Mouse (Mus musculus) limb, embryonic 10.5 days (tissue): ENCODE results near the gene Gpr160. TPM values are rescaled to one million over a fixed set of nuclear protein-coding genes. Genes with fewer than 3 reads are reported as not detected.
A peak's percentile ranks its signal among the peaks of the same experiment; 100 is the strongest.
"Not testable (repeated sequence)": the region's sequence is repeated elsewhere in the genome, so short reads cannot be mapped to it uniquely, and the experiment has no call there.

Source experiments
- DNase-seq: peaks from one replicate; pipeline ENCODE4 v3.0.0-alpha.2; 2017; ENCODE audit warnings: low spot score
- H3K27ac ChIP-seq: fragments of 300-500 bp; sonication (generic); 2 replicates; pipeline ENCODE4 v1.5.1; 2016; ENCODE audit warnings: mild to moderate bottlenecking
- H3K27me3 ChIP-seq: fragments of 300-500 bp; sonication (generic); 2 replicates; pipeline ENCODE4 v1.6.1; 2016; ENCODE audit warnings: low read depth, mild to moderate bottlenecking; ENCODE audit not compliant: poor library complexity, severe bottlenecking
- H3K36me3 ChIP-seq: fragments of 300-500 bp; sonication (generic); 2 replicates; pipeline ENCODE4 v1.6.1; 2016; ENCODE audit warnings: mild to moderate bottlenecking, moderate library complexity
- H3K4me1 ChIP-seq: fragments of 300-500 bp; sonication (generic); 2 replicates; pipeline ENCODE4 v1.6.1; 2016
- H3K4me3 ChIP-seq: fragments of 300-500 bp; sonication (generic); 2 replicates; pipeline ENCODE4 v1.5.1; 2016; ENCODE audit warnings: mild to moderate bottlenecking, moderate library complexity
- H3K9me3 ChIP-seq: fragments of 300-500 bp; sonication (generic); replicated peaks from 2 replicates; pipeline ENCODE4 v1.6.1; 2016; ENCODE audit warnings: mild to moderate bottlenecking
- WGBS: fragments of 180-500 bp; shearing (Covaris S2); methylation state at CpG from one replicate; pipeline ENCODE4 v1.1.7; 2016; 5-methylcytosine and 5-hydroxymethylcytosine counted together
- polyA plus RNA-seq: library from polyadenylated mRNA; unstranded; fragments of >200 nt; fragmentation: Nextera tagmentation; extraction: Ambion mirVana; gene quantifications from 2 replicates; pipeline ENCODE4 v1.2.1, GENCODE M21; 2016

Gene Gpr160
- polyA plus RNA-seq: 0.16 and 0.45 TPM in 2 replicates

DNA sequence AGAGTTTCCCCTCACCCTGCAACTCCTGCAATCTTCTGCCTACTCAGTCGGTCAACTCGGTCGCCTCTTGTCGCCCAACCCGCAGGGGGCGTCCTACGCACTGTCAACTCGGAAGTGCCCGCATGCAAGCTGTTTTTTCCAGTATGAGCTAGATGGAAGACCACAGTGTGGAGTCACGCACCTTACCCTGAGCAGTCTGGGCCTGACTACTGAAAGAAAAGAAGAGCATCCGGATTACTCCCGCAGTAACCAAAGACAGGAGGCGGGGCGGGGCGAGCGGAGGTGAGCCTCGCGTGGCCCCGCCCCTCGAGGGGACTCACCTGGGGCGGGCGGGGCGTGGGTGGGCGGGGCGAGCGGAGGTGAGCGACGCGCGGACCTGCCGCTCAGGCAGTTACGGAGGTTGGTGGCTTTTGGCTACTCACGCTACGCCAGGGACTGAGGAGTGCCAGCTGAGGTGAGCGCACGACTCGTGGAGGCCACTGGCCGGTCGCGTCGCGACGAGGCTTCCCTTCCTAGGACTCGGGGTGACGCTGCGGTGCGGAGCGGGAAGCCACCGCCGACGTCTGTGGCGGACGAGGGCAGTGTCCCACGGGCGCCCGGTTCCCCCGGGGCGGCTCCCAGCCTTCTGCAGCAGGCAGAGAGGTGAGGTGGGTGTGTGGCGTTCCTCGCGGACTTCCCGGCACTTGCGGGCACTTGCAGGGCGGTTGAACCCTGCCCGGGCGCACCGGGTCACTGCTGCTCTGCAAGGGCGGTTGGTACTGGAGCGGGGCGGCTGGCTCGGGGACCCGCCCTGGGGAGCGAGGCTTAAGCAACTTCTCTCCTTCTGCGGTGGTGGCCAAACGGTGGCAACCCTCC, at the start of gene Gpr160:
Gene Gpr160, plus strand, starts transcription at position 347 of the 855 bp plus-strand sequence.
- peak; percentile 63 for DNase-seq
- Histone ChIP-seq H3K27me3 (peaks cover 48% of the 10 kb centered on the region), H3K4me3 (peak within 1 kb of the TSS; percentile 64), H3K4me1 (peaks cover 7% of the 10 kb centered on the region), H3K9me3 (no peaks in the 10 kb centered on the region), H3K27ac (peak within 1 kb of the TSS; percentile 56), H3K36me3 (no peaks in the 10 kb centered on the region)
- under 1% methylated on average over 75 of the region's 75 CpGs for WGBS

DNA sequence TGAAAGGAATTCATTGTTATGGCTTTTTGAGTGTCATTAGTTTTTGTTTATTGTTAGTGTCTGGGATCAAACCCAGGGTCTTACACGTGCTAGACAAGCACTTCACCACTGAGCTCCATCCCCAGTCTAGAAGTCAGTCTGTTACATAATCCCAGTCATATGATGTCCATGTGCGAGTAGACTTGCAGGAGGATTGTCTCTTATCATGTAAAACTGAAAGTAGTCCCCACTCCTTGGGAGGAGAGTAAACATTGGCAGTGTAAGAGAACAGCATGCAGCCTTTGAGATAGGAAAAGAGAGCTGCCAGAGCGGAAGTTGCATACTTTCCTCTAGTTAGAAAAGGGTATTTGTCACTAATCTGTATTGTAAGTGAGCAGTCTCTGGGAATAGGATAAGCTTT, 42.9 kb upstream of the Gpr160 start:
- Histone ChIP-seq H3K9me3 (no peaks in the 10 kb centered on the region), H3K27ac (no peak overlapping the region), H3K27me3 (no peaks in the 10 kb centered on the region), H3K4me3 (no peak overlapping the region), H3K36me3 (peaks cover 92% of the 10 kb centered on the region), H3K4me1 (no peaks in the 10 kb centered on the region)
- DNase-seq: no peak
- 87% methylated on average over 3 of the region's 3 CpGs for WGBS

DNA sequence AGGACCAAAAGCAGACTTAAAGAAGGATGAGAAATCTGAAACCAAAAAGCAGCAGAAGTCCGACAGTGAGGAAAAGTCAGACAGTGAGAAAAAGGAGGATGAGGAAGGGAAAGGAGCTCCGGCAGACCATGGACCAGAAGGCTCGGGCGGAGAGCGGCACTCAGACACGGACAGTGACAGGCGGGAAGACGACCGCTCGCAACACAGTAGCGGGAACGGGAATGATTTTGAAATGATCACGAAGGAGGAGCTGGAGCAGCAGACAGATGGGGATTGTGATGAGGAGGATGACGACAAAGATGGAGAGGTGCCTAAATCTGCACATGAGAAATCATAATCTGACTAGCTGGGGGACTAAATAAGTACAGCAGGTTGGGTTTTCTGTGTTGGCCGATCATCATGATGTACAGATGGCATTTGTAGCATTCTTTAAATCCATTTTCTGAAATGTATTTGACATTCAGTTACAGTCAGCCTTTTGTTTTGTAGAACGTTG, 37.1 kb upstream of the Gpr160 start:
- H3K9me3 ChIP-seq: no peaks in the 10 kb centered on the region
- no peak overlapping the region for H3K27ac ChIP-seq
- no peaks in the 10 kb centered on the region for H3K4me1 ChIP-seq
- DNase-seq: no peak
- no peak overlapping the region for H3K4me3 ChIP-seq
- WGBS: 95% methylated on average over 16 of the region's 16 CpGs
- H3K36me3 ChIP-seq: peaks cover 84% of the 10 kb centered on the region
- H3K27me3 ChIP-seq: no peaks in the 10 kb centered on the region

DNA sequence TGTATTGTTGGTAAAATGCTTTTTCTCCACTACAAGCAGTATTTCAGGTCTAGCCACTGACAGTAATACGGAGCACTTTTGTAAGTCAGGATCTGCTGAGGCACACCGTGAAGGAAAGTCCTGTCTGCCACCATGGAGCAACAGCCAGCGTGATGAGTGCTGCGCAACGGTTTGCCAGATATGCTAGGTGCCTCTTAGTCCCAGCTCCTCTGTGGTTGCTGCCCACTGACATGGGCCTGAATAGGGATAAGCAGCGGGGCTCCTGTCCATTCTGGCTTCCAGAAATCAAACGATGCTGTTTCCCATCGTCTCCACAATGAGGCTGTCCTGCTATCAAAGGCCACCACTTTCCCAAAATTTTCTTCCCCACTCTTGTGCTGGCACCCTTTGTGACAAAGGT, 33.6 kb upstream of the Gpr160 start:
- H3K4me3 ChIP-seq: no peak overlapping the region
- no peak overlapping the region for H3K27ac ChIP-seq
- no peaks in the 10 kb centered on the region for H3K27me3 ChIP-seq
- no peaks in the 10 kb centered on the region for H3K4me1 ChIP-seq
- 93% methylated on average over 8 of the region's 8 CpGs for WGBS
- no peak for DNase-seq
- H3K9me3 ChIP-seq: no peaks in the 10 kb centered on the region
- H3K36me3 ChIP-seq: peaks cover 53% of the 10 kb centered on the region

DNA sequence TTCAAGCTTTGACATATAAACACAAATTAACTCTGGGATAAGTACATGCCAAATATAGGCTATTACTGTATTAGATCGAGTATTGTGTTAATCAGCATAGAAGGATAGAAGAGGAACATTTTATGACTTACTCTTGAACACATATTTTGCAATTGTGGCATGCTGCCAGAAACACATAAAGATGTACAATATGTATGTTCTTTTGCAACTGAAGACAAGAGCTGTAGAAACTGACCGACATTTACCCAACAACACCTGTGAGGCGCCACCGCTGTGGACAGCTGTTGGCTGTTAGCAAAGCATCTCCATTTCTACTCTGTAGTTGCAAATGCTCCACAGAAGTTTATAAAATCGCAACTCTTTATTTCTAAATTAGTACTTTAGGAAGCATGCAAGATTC, 29.7 kb upstream of the Gpr160 start:
- WGBS: 96% methylated on average over 5 of the region's 5 CpGs
- peaks cover 15% of the 10 kb centered on the region for H3K36me3 ChIP-seq
- H3K4me3 ChIP-seq: no peak overlapping the region
- no peak for DNase-seq
- H3K4me1 ChIP-seq: no peaks in the 10 kb centered on the region
- H3K27me3 ChIP-seq: no peaks in the 10 kb centered on the region
- H3K27ac ChIP-seq: no peak overlapping the region
- H3K9me3 ChIP-seq: no peaks in the 10 kb centered on the region

DNA sequence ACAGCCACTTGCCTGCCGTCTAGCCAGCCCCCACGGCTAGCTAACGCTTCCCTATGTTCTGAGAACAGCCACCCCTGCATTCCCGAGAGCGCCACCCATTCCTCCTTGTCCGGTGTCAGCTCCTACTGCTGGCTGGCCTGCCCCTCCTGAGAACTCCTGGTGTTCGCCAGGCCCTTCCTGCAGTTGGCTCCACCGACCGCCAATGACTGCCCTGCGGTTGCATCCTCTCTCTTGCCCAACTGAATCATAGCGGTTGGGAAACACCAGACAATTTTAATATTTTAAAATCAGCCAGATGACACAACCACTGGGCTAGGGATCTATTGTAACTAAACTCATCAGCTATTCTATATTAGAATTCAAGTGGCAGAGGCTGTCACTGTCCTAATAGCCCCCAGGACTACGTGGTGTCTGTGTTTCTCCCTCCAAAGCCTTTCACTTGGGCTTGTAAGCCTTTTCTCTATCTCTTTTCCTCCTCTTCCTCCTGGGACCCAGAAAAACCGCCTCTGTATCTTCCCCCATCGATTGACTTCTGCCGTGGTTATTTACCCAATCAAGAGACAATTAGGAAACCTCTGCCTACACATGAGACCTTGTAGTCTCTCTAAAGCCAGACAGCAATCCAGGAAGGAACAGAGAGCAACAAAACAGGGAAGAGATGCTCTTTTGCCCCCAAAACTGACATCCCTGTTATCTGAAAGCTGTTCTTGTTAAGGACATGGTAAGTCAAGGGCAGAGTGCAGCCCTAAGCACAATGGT, 23.7 kb upstream of the Gpr160 start:
- Histone ChIP-seq H3K4me3 (no peak overlapping the region), H3K27me3 (no peaks in the 10 kb centered on the region), H3K27ac (no peak overlapping the region), H3K4me1 (no peaks in the 10 kb centered on the region), H3K9me3 (no peaks in the 10 kb centered on the region), H3K36me3 (no peaks in the 10 kb centered on the region)
- WGBS: 73% methylated on average over 15 of the region's 15 CpGs
- no peak for DNase-seq

DNA sequence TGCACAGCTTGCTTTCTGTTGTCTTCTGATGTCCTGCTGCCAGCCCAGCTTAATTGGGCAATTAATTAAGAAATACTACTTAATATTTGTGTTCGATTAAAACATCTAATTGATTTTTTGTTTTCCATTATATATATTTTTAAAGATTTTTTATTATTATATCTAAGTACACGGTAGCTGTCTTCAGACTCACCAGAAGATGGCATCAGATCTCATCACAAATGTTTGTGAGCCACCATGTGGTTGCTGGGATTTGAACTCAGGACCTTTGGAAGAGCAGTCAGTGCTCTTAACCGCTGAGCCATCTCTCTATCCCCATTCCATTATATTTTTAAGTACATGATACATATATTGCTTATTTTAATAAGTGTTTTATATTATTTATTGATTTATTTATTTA, 22.5 kb upstream of the Gpr160 start:
- Histone ChIP-seq H3K27ac (no peak overlapping the region), H3K4me1 (no peaks in the 10 kb centered on the region), H3K27me3 (no peaks in the 10 kb centered on the region), H3K9me3 (no peaks in the 10 kb centered on the region), H3K4me3 (no peak overlapping the region), H3K36me3 (no peaks in the 10 kb centered on the region)
- DNase-seq: no peak
- WGBS: 83% methylated on average over 3 of the region's 3 CpGs

DNA sequence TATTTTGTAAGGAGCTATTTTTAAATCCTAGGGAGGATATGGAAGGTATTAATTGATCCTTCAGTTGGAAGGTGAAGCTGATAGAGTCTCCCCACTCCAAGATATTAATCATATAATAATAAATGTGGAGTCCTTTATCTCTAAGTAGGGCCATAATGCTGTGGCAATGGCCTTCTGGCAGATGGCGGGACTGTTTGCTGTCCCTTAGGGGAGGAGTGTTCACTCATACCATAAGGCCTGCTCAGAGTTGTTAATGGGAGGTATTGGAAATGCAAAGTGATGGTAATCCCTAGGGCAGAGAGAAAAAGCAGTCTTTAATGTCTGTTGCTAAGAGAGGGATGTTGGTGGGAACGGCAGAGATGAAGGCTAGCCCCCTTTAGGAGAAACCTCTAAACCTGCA, 10.0 kb upstream of the Gpr160 start:
- 70% methylated on average over 2 of the region's 2 CpGs for WGBS
- no peak for DNase-seq
- Histone ChIP-seq H3K27me3 (no peaks in the 10 kb centered on the region), H3K27ac (no peak overlapping the region), H3K36me3 (no peaks in the 10 kb centered on the region), H3K9me3 (no peaks in the 10 kb centered on the region), H3K4me1 (no peaks in the 10 kb centered on the region), H3K4me3 (no peak overlapping the region)

DNA sequence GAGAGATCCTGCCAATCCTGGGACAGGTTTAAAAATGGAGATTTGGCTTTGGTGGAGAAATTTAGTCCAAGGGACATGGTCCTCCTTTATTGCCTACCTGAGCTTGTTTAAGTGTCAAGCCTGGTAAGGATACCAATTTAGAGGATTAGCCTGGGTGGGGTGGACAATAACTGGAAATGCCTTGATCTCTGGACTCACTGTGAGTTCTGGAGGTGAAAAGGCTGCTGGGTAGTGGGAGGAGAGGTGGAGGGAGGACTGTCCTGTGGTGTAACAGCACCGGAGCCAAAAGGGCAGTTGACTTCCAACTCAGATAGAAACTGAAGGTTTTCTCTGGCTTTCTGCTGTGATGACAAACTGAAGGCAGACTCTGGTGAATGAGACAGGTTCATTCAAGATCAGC, 8.3 kb upstream of the Gpr160 start:
- Histone ChIP-seq H3K27me3 (no peaks in the 10 kb centered on the region), H3K27ac (no peak overlapping the region), H3K9me3 (no peaks in the 10 kb centered on the region), H3K4me1 (no peaks in the 10 kb centered on the region; the same call in 1 of the 2 replicates), H3K4me3 (no peak overlapping the region), H3K36me3 (no peaks in the 10 kb centered on the region)
- no peak for DNase-seq
- WGBS: 70% methylated on average over 1 of the region's 1 CpGs

DNA sequence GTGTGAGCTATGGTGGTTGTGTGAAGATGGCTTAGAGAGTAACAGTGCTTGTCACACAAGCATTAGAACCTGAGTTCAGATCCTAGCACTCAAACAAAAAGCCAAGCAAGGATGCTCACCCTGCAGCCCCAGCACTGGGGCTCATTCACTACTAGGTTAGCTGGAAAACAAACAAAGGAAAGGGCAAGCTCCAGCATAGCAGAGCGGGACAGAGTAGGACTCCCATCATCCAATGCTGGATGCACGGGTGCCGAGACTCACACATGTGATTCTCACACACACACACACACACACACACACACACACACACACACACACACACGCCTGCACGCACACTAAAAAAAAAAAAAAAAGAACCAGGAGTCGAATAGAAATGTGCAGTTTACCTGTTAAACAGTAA, 4.3 kb upstream of the Gpr160 start:
- Histone ChIP-seq H3K4me3 (no peak overlapping the region), H3K27ac (no peak overlapping the region), H3K9me3 (no peaks in the 10 kb centered on the region), H3K4me1 (peaks cover 7% of the 10 kb centered on the region), H3K36me3 (no peaks in the 10 kb centered on the region), H3K27me3 (peaks cover 30% of the 10 kb centered on the region)
- WGBS: 78% methylated on average over 6 of the region's 6 CpGs
- DNase-seq: no peak

DNA sequence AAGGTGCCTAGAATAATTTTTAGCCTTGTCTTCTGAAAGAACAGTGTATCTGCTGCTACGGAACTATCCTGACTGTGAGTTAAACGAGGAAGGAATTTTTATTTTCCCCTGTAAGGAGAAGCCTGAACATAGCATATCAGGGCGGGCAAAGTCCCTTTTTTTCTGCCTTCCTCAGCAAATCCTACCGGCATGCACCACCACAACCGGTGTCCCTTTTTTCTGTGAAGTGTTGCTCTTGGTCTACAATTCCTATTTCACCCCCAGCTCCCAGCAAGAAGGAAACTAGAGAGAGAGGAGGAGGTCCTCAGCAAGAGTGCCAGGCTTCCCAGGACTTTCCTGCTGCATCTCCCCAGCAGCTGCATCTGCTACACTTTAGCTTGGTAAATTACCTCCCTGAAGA, 2.2 kb upstream of the Gpr160 start:
- WGBS: 89% methylated on average over 5 of the region's 5 CpGs
- H3K4me1 ChIP-seq: peaks cover 7% of the 10 kb centered on the region
- H3K27ac ChIP-seq: no peak overlapping the region
- DNase-seq: no peak
- H3K27me3 ChIP-seq: peaks cover 48% of the 10 kb centered on the region
- H3K36me3 ChIP-seq: no peaks in the 10 kb centered on the region
- no peak overlapping the region for H3K4me3 ChIP-seq
- H3K9me3 ChIP-seq: no peaks in the 10 kb centered on the region

DNA sequence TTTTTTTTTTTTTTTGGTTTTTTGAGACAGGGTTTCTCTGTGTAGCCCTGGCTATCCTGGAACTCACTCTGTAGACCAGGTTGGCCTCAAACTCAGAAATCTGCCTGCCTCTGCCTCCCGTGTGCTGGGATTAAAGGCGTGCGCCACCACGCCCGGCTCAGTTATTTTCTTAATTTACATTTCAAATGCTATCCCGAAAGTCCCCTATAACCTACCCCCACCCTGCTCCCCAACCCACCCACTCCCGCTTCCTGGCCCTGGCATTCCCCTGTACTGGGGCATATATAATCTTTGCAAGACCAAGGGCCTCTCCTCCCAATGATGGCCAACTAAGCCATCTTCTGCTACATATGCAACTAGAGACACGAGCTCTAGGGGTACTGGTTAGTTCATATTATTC, 3.8 kb downstream of the Gpr160 start:
- not testable (repeated sequence) for H3K36me3 ChIP-seq, H3K4me3 ChIP-seq, H3K4me1 ChIP-seq, H3K9me3 ChIP-seq, DNase-seq, H3K27ac ChIP-seq
- WGBS: 90% methylated on average over 8 of the region's 8 CpGs
- peaks cover 37% of the 10 kb centered on the region for H3K27me3 ChIP-seq

DNA sequence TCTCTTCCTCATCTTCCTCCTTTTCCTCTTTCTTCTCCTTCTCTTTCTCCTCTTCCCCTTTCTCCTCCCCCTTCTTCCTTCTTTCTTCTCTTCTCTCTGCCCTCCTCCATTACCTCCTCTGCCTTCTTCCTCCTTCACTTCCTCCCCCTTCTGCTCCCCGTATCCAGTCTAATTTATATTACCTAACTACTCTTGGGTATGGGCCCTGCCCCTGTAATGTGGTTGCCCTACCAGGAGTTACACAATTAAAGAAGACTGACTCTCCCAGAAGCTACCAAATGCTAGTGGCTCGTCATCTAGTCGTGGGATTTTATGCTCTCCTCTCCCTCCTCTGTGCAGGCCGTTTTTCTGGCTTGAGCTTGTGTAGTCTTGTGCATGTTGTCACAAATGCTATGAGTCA, 5.0 kb downstream of the Gpr160 start:
- H3K9me3 ChIP-seq: no peaks in the 10 kb centered on the region
- H3K27ac ChIP-seq: no peak overlapping the region
- DNase-seq: no peak
- no peaks in the 10 kb centered on the region for H3K36me3 ChIP-seq
- H3K27me3 ChIP-seq: peaks cover 26% of the 10 kb centered on the region
- 87% methylated on average over 4 of the region's 4 CpGs for WGBS
- H3K4me1 ChIP-seq: peaks cover 7% of the 10 kb centered on the region
- H3K4me3 ChIP-seq: no peak overlapping the region
